Mouse (Mus musculus) hindbrain, embryonic 12.5 days (tissue): ENCODE measurements around the gene Hist1h4b. TPM values are rescaled to one million over a fixed set of nuclear protein-coding genes. Genes with fewer than 3 reads are reported as not detected.

Experiments
- ATAC-seq: fragments of 200-750 bp; cut with Nextera tagmentation; 2 replicates; pipeline ENCODE4 v1.8.0; 2017; ENCODE audit warnings: moderate TSS enrichment; ENCODE audit not compliant: low FRiP score
- H3K27ac ChIP-seq: fragments of 300-500 bp; sonication (generic); 2 replicates; pipeline ENCODE4 v1.5.1; 2016; ENCODE audit warnings: mild to moderate bottlenecking
- H3K27me3 ChIP-seq: fragments of 300-500 bp; sonication (generic); 2 replicates; pipeline ENCODE4 v1.6.1; 2016; ENCODE audit warnings: mild to moderate bottlenecking
- H3K36me3 ChIP-seq: fragments of 300-500 bp; sonication (generic); 2 replicates; pipeline ENCODE4 v1.6.1; 2016; ENCODE audit warnings: mild to moderate bottlenecking
- H3K4me1 ChIP-seq: fragments of 300-500 bp; sonication (generic); 2 replicates; pipeline ENCODE4 v1.6.1; 2016
- H3K4me2 ChIP-seq: fragments of 300-500 bp; sonication (generic); replicated peaks from 2 replicates; pipeline ENCODE4 v1.6.1; 2016; ENCODE audit warnings: mild to moderate bottlenecking
- H3K4me3 ChIP-seq: fragments of 300-500 bp; sonication (generic); 2 replicates; pipeline ENCODE4 v1.5.1; 2016; ENCODE audit warnings: mild to moderate bottlenecking
- H3K9ac ChIP-seq: fragments of 300-500 bp; sonication (generic); 2 replicates; pipeline ENCODE4 v1.6.1; 2016; ENCODE audit warnings: mild to moderate bottlenecking, moderate library complexity
- H3K9me3 ChIP-seq: fragments of 300-500 bp; sonication (generic); replicated peaks from 2 replicates; pipeline ENCODE4 v1.6.1; 2016; ENCODE audit warnings: mild to moderate bottlenecking
- WGBS: fragments of 180-500 bp; shearing (Covaris S2); methylation state at CpG from one replicate; pipeline ENCODE4 v1.1.7; 2016; 5-methylcytosine and 5-hydroxymethylcytosine counted together
- polyA plus RNA-seq: library from polyadenylated mRNA; unstranded; fragments of >200 nt; fragmentation: Nextera tagmentation; extraction: Ambion mirVana; gene quantifications from 2 replicates; pipeline ENCODE4 v1.2.1, GENCODE M21; 2016

Gene Hist1h4b
- polyA plus RNA-seq, 1 experiment from 2014 or later: 5.0 TPM

- H3K4me2 ChIP-seq: no peak overlapping the region
- no peak overlapping the region for H3K9ac ChIP-seq
- H3K36me3 ChIP-seq: no peaks in the 10 kb centered on the region
- ATAC-seq: no peak
- H3K9me3 ChIP-seq: no peaks in the 10 kb centered on the region
- H3K27me3 ChIP-seq: no peaks in the 10 kb centered on the region
- no peak overlapping the region for H3K27ac ChIP-seq
- no peaks in the 10 kb centered on the region for H3K4me1 ChIP-seq
- 94% methylated on average over 9 of the region's 9 CpGs for WGBS
- H3K4me3 ChIP-seq: no peak overlapping the region
These were observed 27.7 kb upstream of the Hist1h4b start for GRCm38 (mm10) chr13:23729192-23729525.

GRCm38 (mm10) chr13:23729706-23730105, 27.1 kb upstream of the Hist1h4b start:
- Histone ChIP-seq H3K4me2 (no peak overlapping the region), H3K9me3 (no peaks in the 10 kb centered on the region), H3K9ac (no peak overlapping the region), H3K4me3 (no peak overlapping the region), H3K27ac (no peak overlapping the region), H3K27me3 (no peaks in the 10 kb centered on the region), H3K4me1 (no peaks in the 10 kb centered on the region), H3K36me3 (no peaks in the 10 kb centered on the region)
- WGBS: 90% methylated on average over 5 of the region's 5 CpGs
- no peak for ATAC-seq

GRCm38 (mm10) chr13:23730479-23730878, 26.3 kb upstream of the Hist1h4b start:
- H3K4me3 ChIP-seq: no peak overlapping the region
- WGBS: 35% methylated on average over 8 of the region's 8 CpGs
- no peaks in the 10 kb centered on the region for H3K9me3 ChIP-seq

GRCm38 (mm10) chr13:23732156-23732804, 24.5 kb upstream of the Hist1h4b start:
- H3K27ac ChIP-seq: no peak overlapping the region
- H3K4me2 ChIP-seq: no peak overlapping the region
- no peak overlapping the region for H3K9ac ChIP-seq
- no peak for ATAC-seq
- no peak overlapping the region for H3K4me3 ChIP-seq
- H3K9me3 ChIP-seq: no peaks in the 10 kb centered on the region
- no peaks in the 10 kb centered on the region for H3K27me3 ChIP-seq
- H3K4me1 ChIP-seq: no peaks in the 10 kb centered on the region
- H3K36me3 ChIP-seq: no peaks in the 10 kb centered on the region
- 27% methylated on average over 8 of the region's 8 CpGs for WGBS

More at GRCm38 (mm10) chr13:23730479-23730878, 26.3 kb upstream of the Hist1h4b start:
- no peak overlapping the region for H3K27ac ChIP-seq
- no peaks in the 10 kb centered on the region for H3K27me3 ChIP-seq
- H3K36me3 ChIP-seq: no peaks in the 10 kb centered on the region
- H3K4me1 ChIP-seq: no peaks in the 10 kb centered on the region
- no peak for ATAC-seq
- no peak overlapping the region for H3K4me2 ChIP-seq
- H3K9ac ChIP-seq: no peak overlapping the region

- Histone ChIP-seq H3K27ac (no peak overlapping the region), H3K9ac (no peak overlapping the region), H3K27me3 (no peaks in the 10 kb centered on the region), H3K9me3 (no peaks in the 10 kb centered on the region), H3K36me3 (no peaks in the 10 kb centered on the region), H3K4me2 (no peak overlapping the region), H3K4me3 (no peak overlapping the region), H3K4me1 (peaks cover 13% of the 10 kb centered on the region)
- WGBS: 91% methylated on average over 5 of the region's 5 CpGs
- ATAC-seq: no peak
These were observed 19.7 kb upstream of the Hist1h4b start for GRCm38 (mm10) chr13:23737091-23737490.

GRCm38 (mm10) chr13:23738041-23738440, 18.8 kb upstream of the Hist1h4b start:
- H3K4me2 ChIP-seq: peak overlapping the region; percentile 99
- peak overlapping the region; percentile 53 for H3K4me3 ChIP-seq
- peaks cover 13% of the 10 kb centered on the region for H3K4me1 ChIP-seq
- no peaks in the 10 kb centered on the region for H3K36me3 ChIP-seq
- H3K9me3 ChIP-seq: no peaks in the 10 kb centered on the region
- H3K9ac ChIP-seq: peak overlapping the region; percentile 82
- WGBS: 26% methylated on average over 4 of the region's 4 CpGs
- no peaks in the 10 kb centered on the region for H3K27me3 ChIP-seq
- ATAC-seq: no peak
- peak overlapping the region; percentile 94 for H3K27ac ChIP-seq

- peak within 1 kb of the TSS; percentile 99 for H3K4me2 ChIP-seq
- WGBS: under 1% methylated on average over 38 of the region's 38 CpGs
- H3K9ac ChIP-seq: peak within 1 kb of the TSS; percentile 82
- peak; percentile 97 for ATAC-seq
- H3K27ac ChIP-seq: peak within 1 kb of the TSS; percentile 94
- no peaks in the 10 kb centered on the region for H3K27me3 ChIP-seq
- no peaks in the 10 kb centered on the region for H3K36me3 ChIP-seq
- H3K4me1 ChIP-seq: peaks cover 13% of the 10 kb centered on the region
- no peaks in the 10 kb centered on the region for H3K9me3 ChIP-seq
- H3K4me3 ChIP-seq: peak within 1 kb of the TSS; percentile 53
These were observed 18.1 kb upstream of the Hist1h4b start, which contains the start of gene Hist1h1c for GRCm38 (mm10) chr13:23738677-23739068. TSS of gene Hist1h1c (plus strand) at chr13:23738808.

GRCm38 (mm10) chr13:23739069-23739921, 17.5 kb upstream of the Hist1h4b start:
- H3K9me3 ChIP-seq: no peaks in the 10 kb centered on the region
- WGBS: under 1% methylated on average over 39 of the region's 39 CpGs
- peak overlapping the region; percentile 82 for H3K9ac ChIP-seq

GRCm38 (mm10) chr13:23739922-23740252, 16.9 kb upstream of the Hist1h4b start:
- Histone ChIP-seq H3K27ac (peak overlapping the region; percentile 94), H3K36me3 (no peaks in the 10 kb centered on the region), H3K27me3 (no peaks in the 10 kb centered on the region), H3K4me1 (peaks cover 13% of the 10 kb centered on the region), H3K4me3 (peak overlapping the region; percentile 53), H3K4me2 (peak overlapping the region; percentile 99), H3K9ac (peak overlapping the region; percentile 82), H3K9me3 (no peaks in the 10 kb centered on the region)
- no peak for ATAC-seq
- WGBS: 1% methylated on average over 14 of the region's 14 CpGs

More at GRCm38 (mm10) chr13:23739069-23739921, 17.5 kb upstream of the Hist1h4b start:
- Histone ChIP-seq H3K27ac (peak overlapping the region; percentile 94), H3K36me3 (no peaks in the 10 kb centered on the region), H3K27me3 (no peaks in the 10 kb centered on the region), H3K4me2 (peak overlapping the region; percentile 99), H3K4me1 (peaks cover 13% of the 10 kb centered on the region), H3K4me3 (peak overlapping the region; percentile 53)
- ATAC-seq: peak; percentile 86

- Histone ChIP-seq H3K4me2 (peak overlapping the region; percentile 99), H3K27ac (peak overlapping the region; percentile 94), H3K9me3 (no peaks in the 10 kb centered on the region), H3K36me3 (no peaks in the 10 kb centered on the region), H3K4me1 (peaks cover 13% of the 10 kb centered on the region), H3K27me3 (no peaks in the 10 kb centered on the region), H3K4me3 (peak overlapping the region; percentile 53), H3K9ac (peak overlapping the region; percentile 82)
- WGBS: 33% methylated on average over 13 of the region's 13 CpGs
- no peak for ATAC-seq
These were observed 16.5 kb upstream of the Hist1h4b start for GRCm38 (mm10) chr13:23740256-23740840.

GRCm38 (mm10) chr13:23740910-23741309, 15.9 kb upstream of the Hist1h4b start:
- WGBS: 68% methylated on average over 5 of the region's 5 CpGs
- Histone ChIP-seq H3K4me2 (peak overlapping the region; percentile 99), H3K36me3 (no peaks in the 10 kb centered on the region), H3K27ac (peak overlapping the region; percentile 94; the same call in 1 of the 2 replicates), H3K9ac (no peak overlapping the region), H3K9me3 (no peaks in the 10 kb centered on the region), H3K27me3 (no peaks in the 10 kb centered on the region), H3K4me3 (no peak overlapping the region), H3K4me1 (peaks cover 13% of the 10 kb centered on the region)
- ATAC-seq: no peak

GRCm38 (mm10) chr13:23742007-23742406, 14.8 kb upstream of the Hist1h4b start:
- H3K4me1 ChIP-seq: peaks cover 14% of the 10 kb centered on the region
- ATAC-seq: no peak
- no peak overlapping the region for H3K4me2 ChIP-seq
- H3K4me3 ChIP-seq: no peak overlapping the region
- no peaks in the 10 kb centered on the region for H3K9me3 ChIP-seq
- no peaks in the 10 kb centered on the region for H3K27me3 ChIP-seq
- H3K27ac ChIP-seq: no peak overlapping the region
- H3K9ac ChIP-seq: no peak overlapping the region
- H3K36me3 ChIP-seq: no peaks in the 10 kb centered on the region
